Mouse (Mus musculus): ENCODE data around the gene Chka. TPM values are rescaled to one million over a fixed set of nuclear protein-coding genes. Genes with fewer than 3 reads are reported as not detected.

The Chka gene
- polyA plus RNA-seq, 1 experiment from 2014 or later = 60.8 TPM

GRCm38 (mm10) chr19:3829863-3830262 is 21.7 kb upstream of the Chka start:
- ATAC-seq (ENCODE audit: insufficient number of reproducible peaks, insufficient read depth, low FRiP score, low read depth) = no peak
- H3K4me1 ChIP-seq (ENCODE audit: control insufficient read depth, insufficient read depth, low read length) = no peaks in the 10 kb centered on the region
- no peaks in the 10 kb centered on the region for H3K36me3 ChIP-seq (ENCODE audit: control insufficient read depth, insufficient read depth, low read length)
- H3K4me3 ChIP-seq (ENCODE audit: low read depth, low read length) = no peak overlapping the region
- no peaks in the 10 kb centered on the region for H3K27me3 ChIP-seq (ENCODE audit: control insufficient read depth, insufficient read depth, low read length)
- no peaks in the 10 kb centered on the region for H3K9me3 ChIP-seq (ENCODE audit: control insufficient read depth, low read depth, low read length)
- no peak overlapping the region for H3K27ac ChIP-seq (ENCODE audit: low read length)
- 86% methylated on average over 3 of the region's 3 CpGs for WGBS
- no peak overlapping the region for H3K4me2 ChIP-seq (replicated peaks; ENCODE audit: low read depth, low read length)
- no peak overlapping the region for H3K9ac ChIP-seq (replicated peaks; ENCODE audit: low read depth, low read length)

GRCm38 (mm10) chr19:3831716-3832115 is 19.9 kb upstream of the Chka start:
- 65% methylated on average over 8 of the region's 8 CpGs for WGBS
- ATAC-seq (ENCODE audit: insufficient number of reproducible peaks, insufficient read depth, low FRiP score, low read depth) = peak; percentile 29; the same call in 1 of the 2 replicates
- H3K4me2 ChIP-seq (replicated peaks; ENCODE audit: low read depth, low read length) = no peak overlapping the region
- no peaks in the 10 kb centered on the region for H3K9me3 ChIP-seq (ENCODE audit: control insufficient read depth, low read depth, low read length)
- no peaks in the 10 kb centered on the region for H3K36me3 ChIP-seq (ENCODE audit: control insufficient read depth, insufficient read depth, low read length)
- no peak overlapping the region for H3K27ac ChIP-seq (ENCODE audit: low read length)
- H3K27me3 ChIP-seq (ENCODE audit: control insufficient read depth, insufficient read depth, low read length) = no peaks in the 10 kb centered on the region
- H3K9ac ChIP-seq (replicated peaks; ENCODE audit: low read depth, low read length) = no peak overlapping the region
- no peaks in the 10 kb centered on the region for H3K4me1 ChIP-seq (ENCODE audit: control insufficient read depth, insufficient read depth, low read length)
- H3K4me3 ChIP-seq (ENCODE audit: low read depth, low read length) = no peak overlapping the region

DNA sequence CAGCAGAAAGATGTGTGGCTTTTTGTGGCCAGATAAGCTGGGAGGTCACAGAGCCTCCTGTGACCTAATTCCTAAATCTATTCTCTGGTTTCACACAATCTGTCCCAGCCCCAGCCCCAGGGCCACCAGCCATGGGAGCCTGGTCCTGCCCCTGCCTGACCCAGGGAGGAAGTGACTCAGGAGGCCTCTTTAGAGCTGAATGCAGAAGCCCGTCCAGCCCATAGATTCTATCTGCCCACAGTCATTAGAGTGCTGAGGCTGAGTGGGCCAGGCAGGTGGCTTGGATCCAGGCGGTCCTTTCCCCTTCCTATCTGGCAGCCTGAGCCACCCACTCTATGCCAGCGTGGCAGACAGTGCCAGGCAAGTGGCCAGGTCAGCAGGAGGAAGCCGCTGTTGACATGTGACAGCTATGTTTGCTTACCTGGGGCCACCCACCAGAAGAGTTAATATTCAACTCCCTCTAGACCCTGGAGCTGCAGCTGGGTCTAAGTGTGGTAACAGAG is 18.7 kb upstream of the Chka start:
- Histone ChIP-seq H3K4me1 (ENCODE audit: control insufficient read depth, insufficient read depth, low read length) (no peaks in the 10 kb centered on the region), H3K9me3 (ENCODE audit: control insufficient read depth, low read depth, low read length) (no peaks in the 10 kb centered on the region), H3K9ac (replicated peaks; ENCODE audit: low read depth, low read length) (no peak overlapping the region), H3K27me3 (ENCODE audit: control insufficient read depth, insufficient read depth, low read length) (no peaks in the 10 kb centered on the region), H3K4me2 (replicated peaks; ENCODE audit: low read depth, low read length) (no peak overlapping the region), H3K36me3 (ENCODE audit: control insufficient read depth, insufficient read depth, low read length) (no peaks in the 10 kb centered on the region), H3K4me3 (ENCODE audit: low read depth, low read length) (no peak overlapping the region), H3K27ac (ENCODE audit: low read length) (peak overlapping the region; percentile 74; the same call in 1 of the 2 replicates)
- 59% methylated on average over 4 of the region's 4 CpGs for WGBS
- ATAC-seq (ENCODE audit: insufficient number of reproducible peaks, insufficient read depth, low FRiP score, low read depth) = peak; percentile 86

DNA sequence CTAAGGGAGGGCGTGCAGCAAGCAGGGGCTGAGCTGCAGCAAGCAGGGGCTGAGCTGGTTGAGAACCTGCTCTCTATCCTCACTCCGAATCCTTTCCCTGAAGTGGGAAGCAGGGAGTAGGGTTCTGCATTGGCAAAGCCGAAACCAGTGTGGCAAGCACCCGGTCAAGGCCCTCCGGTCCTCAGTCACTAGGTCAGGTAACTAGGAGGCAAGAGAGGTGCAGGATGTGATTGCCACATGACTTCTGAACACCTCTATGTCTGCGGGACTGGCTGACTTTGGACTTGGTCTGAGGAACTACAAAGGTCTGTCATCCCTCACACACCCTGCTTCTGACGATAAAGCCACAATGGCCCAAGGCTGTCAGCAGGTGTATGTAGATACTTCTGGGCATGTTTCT is 17.3 kb upstream of the Chka start:
- ATAC-seq (ENCODE audit: insufficient number of reproducible peaks, insufficient read depth, low FRiP score, low read depth) = no peak
- WGBS = 86% methylated on average over 7 of the region's 7 CpGs
- Histone ChIP-seq H3K4me1 (ENCODE audit: control insufficient read depth, insufficient read depth, low read length) (no peaks in the 10 kb centered on the region), H3K27ac (ENCODE audit: low read length) (peak overlapping the region; percentile 27; the same call in 1 of the 2 replicates), H3K27me3 (ENCODE audit: control insufficient read depth, insufficient read depth, low read length) (no peaks in the 10 kb centered on the region), H3K36me3 (ENCODE audit: control insufficient read depth, insufficient read depth, low read length) (no peaks in the 10 kb centered on the region), H3K9ac (replicated peaks; ENCODE audit: low read depth, low read length) (no peak overlapping the region), H3K4me3 (ENCODE audit: low read depth, low read length) (no peak overlapping the region), H3K9me3 (ENCODE audit: control insufficient read depth, low read depth, low read length) (no peaks in the 10 kb centered on the region), H3K4me2 (replicated peaks; ENCODE audit: low read depth, low read length) (no peak overlapping the region)

- no peak for ATAC-seq (ENCODE audit: insufficient number of reproducible peaks, insufficient read depth, low FRiP score, low read depth)
- no peaks in the 10 kb centered on the region for H3K27me3 ChIP-seq (ENCODE audit: control insufficient read depth, insufficient read depth, low read length)
- peaks cover 4% of the 10 kb centered on the region; the same call in 1 of the 2 replicates for H3K4me1 ChIP-seq (ENCODE audit: control insufficient read depth, insufficient read depth, low read length)
- H3K4me3 ChIP-seq (ENCODE audit: low read depth, low read length) = no peak overlapping the region
- no peak overlapping the region for H3K4me2 ChIP-seq (replicated peaks; ENCODE audit: low read depth, low read length)
- WGBS = 87% methylated on average over 9 of the region's 9 CpGs
- H3K9me3 ChIP-seq (ENCODE audit: control insufficient read depth, low read depth, low read length) = no peaks in the 10 kb centered on the region
- no peak overlapping the region for H3K9ac ChIP-seq (replicated peaks; ENCODE audit: low read depth, low read length)
- no peak overlapping the region for H3K27ac ChIP-seq (ENCODE audit: low read length)
- H3K36me3 ChIP-seq (ENCODE audit: control insufficient read depth, insufficient read depth, low read length) = no peaks in the 10 kb centered on the region
Measured at GRCm38 (mm10) chr19:3836791-3837190, 14.8 kb upstream of the Chka start.

DNA sequence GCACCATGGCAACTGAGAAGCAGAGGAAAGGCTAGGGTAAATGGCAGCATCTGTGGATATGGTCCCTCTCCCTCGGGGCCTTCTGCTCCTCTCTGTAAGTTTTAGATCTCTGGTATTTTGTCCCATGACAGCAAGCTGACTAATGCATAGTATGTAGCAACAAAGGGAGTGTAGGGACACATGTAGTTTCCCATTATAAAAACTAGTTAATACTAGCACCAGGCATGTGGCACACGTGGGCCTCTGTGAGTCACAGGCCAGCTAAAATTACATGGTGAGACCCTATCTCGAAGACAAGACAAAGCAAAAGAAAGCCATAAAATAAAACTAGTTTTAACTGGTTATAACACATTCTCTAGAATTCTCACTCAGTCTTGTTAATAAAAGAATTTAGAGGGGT is 12.6 kb upstream of the Chka start:
- Histone ChIP-seq H3K36me3 (ENCODE audit: control insufficient read depth, insufficient read depth, low read length) (no peaks in the 10 kb centered on the region), H3K9ac (replicated peaks; ENCODE audit: low read depth, low read length) (no peak overlapping the region), H3K4me2 (replicated peaks; ENCODE audit: low read depth, low read length) (no peak overlapping the region), H3K4me1 (ENCODE audit: control insufficient read depth, insufficient read depth, low read length) (peaks cover 4% of the 10 kb centered on the region; the same call in 1 of the 2 replicates), H3K27ac (ENCODE audit: low read length) (no peak overlapping the region), H3K27me3 (ENCODE audit: control insufficient read depth, insufficient read depth, low read length) (no peaks in the 10 kb centered on the region), H3K9me3 (ENCODE audit: control insufficient read depth, low read depth, low read length) (no peaks in the 10 kb centered on the region), H3K4me3 (ENCODE audit: low read depth, low read length) (no peak overlapping the region)
- no peak for ATAC-seq (ENCODE audit: insufficient number of reproducible peaks, insufficient read depth, low FRiP score, low read depth)
- WGBS = 81% methylated on average over 3 of the region's 3 CpGs

DNA sequence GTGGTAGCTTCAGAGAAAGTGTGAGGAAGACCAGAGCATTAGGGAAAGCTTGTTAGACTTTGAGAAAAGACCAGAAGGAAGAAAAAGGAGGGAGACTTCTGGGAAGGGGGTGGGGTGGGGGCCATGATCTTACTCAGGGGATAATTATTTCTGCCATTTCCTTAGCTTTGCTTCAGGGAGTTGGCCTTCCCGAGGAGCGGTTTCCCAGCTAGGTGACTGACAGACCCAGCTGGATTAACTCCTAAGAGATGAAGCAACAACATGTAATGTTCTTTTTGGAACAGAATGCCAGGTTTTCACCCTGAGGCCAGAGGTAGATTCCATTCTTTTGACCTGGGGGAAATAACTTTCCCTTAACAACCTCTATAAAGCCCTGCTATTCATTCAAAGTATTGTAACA is 11.9 kb upstream of the Chka start:
- peaks cover 4% of the 10 kb centered on the region; the same call in 1 of the 2 replicates for H3K4me1 ChIP-seq (ENCODE audit: control insufficient read depth, insufficient read depth, low read length)
- H3K4me3 ChIP-seq (ENCODE audit: low read depth, low read length) = no peak overlapping the region
- H3K27me3 ChIP-seq (ENCODE audit: control insufficient read depth, insufficient read depth, low read length) = no peaks in the 10 kb centered on the region
- no peaks in the 10 kb centered on the region for H3K36me3 ChIP-seq (ENCODE audit: control insufficient read depth, insufficient read depth, low read length)
- no peak for ATAC-seq (ENCODE audit: insufficient number of reproducible peaks, insufficient read depth, low FRiP score, low read depth)
- H3K4me2 ChIP-seq (replicated peaks; ENCODE audit: low read depth, low read length) = no peak overlapping the region
- H3K9me3 ChIP-seq (ENCODE audit: control insufficient read depth, low read depth, low read length) = no peaks in the 10 kb centered on the region
- peak overlapping the region; percentile 67 for H3K27ac ChIP-seq (ENCODE audit: low read length)
- H3K9ac ChIP-seq (replicated peaks; ENCODE audit: low read depth, low read length) = no peak overlapping the region
- WGBS = 25% methylated on average over 2 of the region's 2 CpGs

GRCm38 (mm10) chr19:3840214-3840651 is 11.3 kb upstream of the Chka start:
- H3K27ac ChIP-seq (ENCODE audit: low read length) = peak overlapping the region; percentile 2; the same call in 1 of the 2 replicates
- 42% methylated on average over 5 of the region's 5 CpGs for WGBS
- no peak overlapping the region for H3K4me3 ChIP-seq (ENCODE audit: low read depth, low read length)
- no peaks in the 10 kb centered on the region for H3K36me3 ChIP-seq (ENCODE audit: control insufficient read depth, insufficient read depth, low read length)
- ATAC-seq (ENCODE audit: insufficient number of reproducible peaks, insufficient read depth, low FRiP score, low read depth) = no peak
- H3K9ac ChIP-seq (replicated peaks; ENCODE audit: low read depth, low read length) = no peak overlapping the region
- H3K9me3 ChIP-seq (ENCODE audit: control insufficient read depth, low read depth, low read length) = no peaks in the 10 kb centered on the region
- peaks cover 4% of the 10 kb centered on the region; the same call in 1 of the 2 replicates for H3K4me1 ChIP-seq (ENCODE audit: control insufficient read depth, insufficient read depth, low read length)
- H3K4me2 ChIP-seq (replicated peaks; ENCODE audit: low read depth, low read length) = no peak overlapping the region
- H3K27me3 ChIP-seq (ENCODE audit: control insufficient read depth, insufficient read depth, low read length) = no peaks in the 10 kb centered on the region

GRCm38 (mm10) chr19:3840685-3841084 is 10.9 kb upstream of the Chka start:
- Histone ChIP-seq H3K27me3 (ENCODE audit: control insufficient read depth, insufficient read depth, low read length) (no peaks in the 10 kb centered on the region), H3K4me2 (replicated peaks; ENCODE audit: low read depth, low read length) (no peak overlapping the region), H3K9me3 (ENCODE audit: control insufficient read depth, low read depth, low read length) (no peaks in the 10 kb centered on the region), H3K9ac (replicated peaks; ENCODE audit: low read depth, low read length) (no peak overlapping the region), H3K36me3 (ENCODE audit: control insufficient read depth, insufficient read depth, low read length) (no peaks in the 10 kb centered on the region), H3K27ac (ENCODE audit: low read length) (peak overlapping the region; percentile 2; the same call in 1 of the 2 replicates), H3K4me1 (ENCODE audit: control insufficient read depth, insufficient read depth, low read length) (peaks cover 4% of the 10 kb centered on the region; the same call in 1 of the 2 replicates), H3K4me3 (ENCODE audit: low read depth, low read length) (no peak overlapping the region)
- ATAC-seq (ENCODE audit: insufficient number of reproducible peaks, insufficient read depth, low FRiP score, low read depth) = no peak
- WGBS = 73% methylated on average over 5 of the region's 5 CpGs
